Mouse (Mus musculus): ENCODE results near the gene Orc6.
A peak's percentile ranks its signal among the peaks of the same experiment; 100 is the strongest.

Gene Orc6

GRCm38 (mm10) chr8:85299434-85300077, at the start of gene Orc6, which contains the start of gene Vps35:
Orc6 (plus strand) TSS chr8:85299632.
Vps35 (minus strand) TSS chr8:85299802.
- peak; percentile 98 for DNase-seq

- no peak for DNase-seq
These were observed 12.6 kb upstream of the Orc6 start for GRCm38 (mm10) chr8:85286846-85287245.

- peak; percentile 55 for DNase-seq
These were observed 615 bp upstream of the Orc6 start for GRCm38 (mm10) chr8:85298600-85299433.

- DNase-seq, result no peak
These were observed 2.5 kb downstream of the Orc6 start for GRCm38 (mm10) chr8:85301941-85302340.

GRCm38 (mm10) chr8:85302931-85303330, 3.5 kb downstream of the Orc6 start:
- DNase-seq, result peak; percentile 70

- DNase-seq, result peak; percentile 70
These were observed 4.1 kb downstream of the Orc6 start for GRCm38 (mm10) chr8:85303531-85303930.

GRCm38 (mm10) chr8:85308564-85308963, 9.1 kb downstream of the Orc6 start:
- DNase-seq, result no peak

GRCm38 (mm10) chr8:85311743-85312142, 12.3 kb downstream of the Orc6 start:
- DNase-seq, result peak; percentile 70

- DNase-seq, result no peak
These were observed 13.6 kb downstream of the Orc6 start for GRCm38 (mm10) chr8:85313036-85313435.

GRCm38 (mm10) chr8:85318534-85318933, 19.1 kb downstream of the Orc6 start:
- DNase-seq, result no peak

GRCm38 (mm10) chr8:85321981-85322380, 22.5 kb downstream of the Orc6 start:
- DNase-seq, result no peak

- DNase-seq, result no peak
These were observed 23.7 kb downstream of the Orc6 start for GRCm38 (mm10) chr8:85323084-85323483.

GRCm38 (mm10) chr8:85327036-85327435, 27.6 kb downstream of the Orc6 start:
- DNase-seq, result no peak

GRCm38 (mm10) chr8:85329506-85329905, 30.1 kb downstream of the Orc6 start:
- no peak for DNase-seq

- DNase-seq, result no peak
These were observed 35.7 kb downstream of the Orc6 start for GRCm38 (mm10) chr8:85335105-85335504.

GRCm38 (mm10) chr8:85336211-85336933, 36.9 kb downstream of the Orc6 start:
- no peak for DNase-seq

- peak; percentile 37 for DNase-seq
These were observed 38.2 kb downstream of the Orc6 start for GRCm38 (mm10) chr8:85337681-85338080.

- no peak for DNase-seq
These were observed 40.6 kb downstream of the Orc6 start for GRCm38 (mm10) chr8:85339871-85340573.

- DNase-seq, result no peak
These were observed 53.9 kb downstream of the Orc6 start for GRCm38 (mm10) chr8:85353287-85353686.
